Mouse (Mus musculus): ENCODE data around the gene H2al3.

The H2al3 gene

GRCm38 (mm10) chrX:9849403-9849802 lies at the start of gene H2al3:
Gene H2al3 (plus strand): TSS chrX:9849703.
- no peak for DNase-seq

GRCm38 (mm10) chrX:9810101-9810500 lies 39.4 kb upstream of the H2al3 start:
- no peak for DNase-seq

- DNase-seq: no peak
Measured at GRCm38 (mm10) chrX:9812469-9812868, 37.0 kb upstream of the H2al3 start.

GRCm38 (mm10) chrX:9834779-9835178 lies 14.7 kb upstream of the H2al3 start:
- DNase-seq: no peak

- no peak for DNase-seq
Measured at GRCm38 (mm10) chrX:9846628-9847027, 2.9 kb upstream of the H2al3 start, which contains the start of gene Hypm. Gene Hypm (plus strand): TSS chrX:9846928.

GRCm38 (mm10) chrX:9861859-9862258 lies 12.4 kb downstream of the H2al3 start:
- DNase-seq: no peak

- DNase-seq: no peak
Measured at GRCm38 (mm10) chrX:9875519-9875918, 26.0 kb downstream of the H2al3 start.

GRCm38 (mm10) chrX:9885322-9885721 lies 35.8 kb downstream of the H2al3 start, which contains the start of gene Sytl5:
Gene Sytl5 (plus strand): TSS chrX:9885622.
- no peak for DNase-seq
